Mouse (Mus musculus): ENCODE results near the gene Ablim1. TPM values are rescaled to one million over a fixed set of nuclear protein-coding genes. Genes with fewer than 3 reads are reported as not detected.

Gene Ablim1
- polyA plus RNA-seq, 1 experiment from 2014 or later: 116 TPM

DNA sequence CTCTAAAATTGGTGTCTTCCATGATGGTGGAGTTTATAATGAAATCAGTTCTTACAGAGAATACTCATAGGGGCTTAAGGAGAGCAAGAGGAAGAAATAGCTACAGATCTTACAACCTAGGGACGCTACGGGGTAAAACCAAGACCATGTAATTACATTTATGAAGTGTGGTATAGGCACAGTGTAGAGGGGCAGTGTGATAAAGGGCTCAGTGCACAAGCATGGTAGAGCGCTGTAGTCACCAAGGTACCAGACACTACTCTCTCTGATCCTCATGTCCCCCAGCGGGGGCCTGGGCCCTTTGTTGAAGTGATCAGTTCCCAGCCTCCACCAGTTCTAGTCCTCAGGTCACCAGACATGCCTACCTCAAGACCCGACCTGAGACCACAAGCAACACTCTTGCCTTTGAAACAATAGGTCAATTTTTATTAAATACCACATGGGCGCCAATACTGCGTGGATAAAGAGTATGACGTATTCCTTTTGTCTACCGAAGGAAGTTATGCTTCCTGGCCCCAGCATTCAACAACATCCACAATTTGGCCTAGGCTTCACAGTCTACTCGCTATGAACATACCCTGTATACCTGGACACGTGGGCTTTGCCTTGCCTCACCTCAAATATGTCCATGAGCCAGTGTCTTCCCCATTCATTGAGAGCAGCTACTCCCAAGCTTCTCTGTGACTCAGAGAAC lies 213.8 kb downstream of the Ablim1 start:
- ATAC-seq (ENCODE audit: insufficient number of reproducible peaks, low FRiP score, low TSS enrichment, low read depth): no peak

DNA sequence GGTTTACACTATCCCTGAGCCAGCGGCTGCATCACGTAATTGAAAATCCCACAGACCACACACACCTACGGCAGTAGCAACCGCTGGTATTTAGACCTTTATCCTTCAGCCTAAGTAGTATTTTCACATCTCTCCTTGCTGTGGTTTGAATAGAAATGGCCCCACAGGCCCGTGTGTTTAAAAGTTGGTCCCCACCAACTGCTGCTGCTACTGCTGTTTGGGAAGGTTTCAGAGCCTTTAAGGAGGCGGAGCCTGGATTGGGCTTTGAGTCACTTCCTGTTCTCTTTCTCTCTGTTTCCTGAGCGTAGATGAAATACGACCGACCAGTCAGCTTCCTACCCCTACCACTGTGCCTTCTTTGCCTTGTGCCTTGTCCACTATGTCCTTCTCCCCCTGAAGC lies 214.7 kb downstream of the Ablim1 start:
- Histone ChIP-seq H3K27ac (no peak overlapping the region), H3K9me3 (no peaks in the 10 kb centered on the region)
- 86% methylated on average over 9 of the region's 9 CpGs for WGBS

More for the DNA sequence above, 213.8 kb downstream of the Ablim1 start:
- Histone ChIP-seq H3K4me1 (peaks cover 42% of the 10 kb centered on the region), H3K36me3 (no peaks in the 10 kb centered on the region), H3K27ac (no peak overlapping the region), H3K4me2 (no peak overlapping the region), H3K9ac (no peak overlapping the region), H3K4me3 (no peak overlapping the region), H3K9me3 (no peaks in the 10 kb centered on the region), H3K27me3 (no peaks in the 10 kb centered on the region)
- 92% methylated on average over 11 of the region's 11 CpGs for WGBS

DNA sequence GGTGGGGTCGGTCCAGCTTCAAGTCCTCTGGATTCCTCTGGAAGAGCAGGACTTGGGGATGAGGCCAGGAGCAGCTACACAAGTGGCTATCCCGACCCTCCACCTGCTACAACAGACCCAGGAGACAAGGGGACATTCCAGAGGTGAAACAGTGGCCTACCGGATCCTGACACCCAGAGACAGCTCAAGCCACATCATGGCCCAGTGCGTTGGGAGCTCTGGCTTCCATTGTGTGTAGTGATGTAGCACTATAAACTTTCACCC lies 215.7 kb downstream of the Ablim1 start:
- H3K27me3 ChIP-seq: no peaks in the 10 kb centered on the region
- no peak overlapping the region for H3K4me3 ChIP-seq
- peaks cover 28% of the 10 kb centered on the region for H3K4me1 ChIP-seq
- peak overlapping the region; percentile 55 for H3K27ac ChIP-seq
- H3K4me2 ChIP-seq: no peak overlapping the region
- 82% methylated on average over 4 of the region's 4 CpGs for WGBS
- H3K9ac ChIP-seq: no peak overlapping the region
- no peaks in the 10 kb centered on the region for H3K36me3 ChIP-seq
- ATAC-seq (ENCODE audit: insufficient number of reproducible peaks, low FRiP score, low TSS enrichment, low read depth): no peak; the same call in 1 of the 2 replicates
- H3K9me3 ChIP-seq: no peaks in the 10 kb centered on the region

More for the DNA sequence above, 214.7 kb downstream of the Ablim1 start:
- Histone ChIP-seq H3K27me3 (no peaks in the 10 kb centered on the region), H3K4me1 (peaks cover 33% of the 10 kb centered on the region), H3K4me3 (no peak overlapping the region), H3K9ac (no peak overlapping the region), H3K36me3 (no peaks in the 10 kb centered on the region), H3K4me2 (no peak overlapping the region)
- no peak for ATAC-seq (ENCODE audit: insufficient number of reproducible peaks, low FRiP score, low TSS enrichment, low read depth)

DNA sequence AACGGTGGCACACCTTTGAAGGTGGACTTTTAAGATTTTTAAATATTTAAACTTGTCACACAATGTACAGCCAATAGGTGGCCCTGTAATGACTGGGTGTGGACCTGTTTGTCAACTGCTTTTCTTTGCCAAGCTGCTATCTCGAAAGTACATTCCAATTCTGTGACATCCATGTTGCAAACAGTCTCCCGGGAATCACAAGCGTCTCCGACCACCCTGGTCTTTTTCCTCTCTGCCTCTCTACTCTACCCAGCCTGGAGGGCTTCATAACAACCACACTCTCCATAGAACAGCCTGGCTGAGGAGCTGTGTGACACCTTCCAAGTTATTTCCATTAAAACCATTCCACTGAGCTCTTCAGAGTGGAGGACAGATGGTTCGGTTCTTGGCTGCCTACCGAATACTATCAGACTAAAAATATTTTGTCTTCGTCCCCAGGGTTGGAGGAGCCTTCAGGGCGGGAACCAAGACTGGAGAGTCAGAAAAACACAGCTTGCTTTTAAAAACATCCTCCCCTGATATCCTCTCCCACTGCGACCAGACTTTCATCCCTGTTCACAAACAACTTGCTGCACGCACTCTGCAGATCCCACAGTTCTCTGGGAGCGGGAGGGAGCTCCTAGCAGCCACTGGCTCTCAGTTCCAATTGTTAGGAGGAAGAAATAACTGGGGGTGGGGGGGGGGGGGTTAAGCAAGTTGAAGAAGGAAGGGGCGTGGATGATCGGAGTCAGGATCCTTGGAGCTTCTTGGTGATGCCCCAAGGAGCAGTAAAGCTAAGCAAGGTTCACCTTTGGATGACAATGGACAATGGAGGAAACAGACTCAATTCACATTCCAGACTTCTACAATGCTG lies 216.3 kb downstream of the Ablim1 start:
- Histone ChIP-seq H3K9ac (no peak overlapping the region), H3K4me3 (no peak overlapping the region), H3K4me1 (peaks cover 22% of the 10 kb centered on the region), H3K36me3 (no peaks in the 10 kb centered on the region), H3K4me2 (no peak overlapping the region), H3K27ac (peak overlapping the region; percentile 55), H3K9me3 (no peaks in the 10 kb centered on the region), H3K27me3 (no peaks in the 10 kb centered on the region)
- 50% methylated on average over 14 of the region's 14 CpGs for WGBS
- 0 out of 2 replicates have a peak, but pooled peaks have one; percentile 24 for ATAC-seq (ENCODE audit: insufficient number of reproducible peaks, low FRiP score, low TSS enrichment, low read depth)

DNA sequence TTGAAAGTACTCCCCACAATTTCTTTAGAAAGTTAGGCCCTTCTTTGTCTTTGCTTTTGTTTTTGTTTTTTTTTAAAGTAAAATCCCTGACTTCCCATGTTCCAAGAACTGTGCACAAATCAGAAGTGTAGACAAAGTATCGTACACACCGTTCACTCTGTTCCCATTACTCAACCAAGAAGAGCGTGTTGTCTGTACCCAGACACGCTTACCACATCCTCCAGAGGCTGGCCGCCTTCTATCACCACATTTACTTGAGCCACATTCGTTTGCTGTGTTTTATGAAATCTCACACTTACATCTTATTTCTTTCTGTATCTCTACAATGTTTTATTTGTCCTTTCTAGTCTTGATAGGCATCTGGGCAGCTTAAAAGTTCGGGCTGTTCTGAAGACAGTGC lies 219.4 kb downstream of the Ablim1 start:
- Histone ChIP-seq H3K27ac (no peak overlapping the region), H3K4me2 (no peak overlapping the region), H3K36me3 (no peaks in the 10 kb centered on the region), H3K9ac (no peak overlapping the region), H3K9me3 (no peaks in the 10 kb centered on the region), H3K4me1 (peaks cover 15% of the 10 kb centered on the region), H3K27me3 (no peaks in the 10 kb centered on the region), H3K4me3 (no peak overlapping the region)
- no peak for ATAC-seq (ENCODE audit: insufficient number of reproducible peaks, low FRiP score, low TSS enrichment, low read depth)
- 90% methylated on average over 7 of the region's 7 CpGs for WGBS

DNA sequence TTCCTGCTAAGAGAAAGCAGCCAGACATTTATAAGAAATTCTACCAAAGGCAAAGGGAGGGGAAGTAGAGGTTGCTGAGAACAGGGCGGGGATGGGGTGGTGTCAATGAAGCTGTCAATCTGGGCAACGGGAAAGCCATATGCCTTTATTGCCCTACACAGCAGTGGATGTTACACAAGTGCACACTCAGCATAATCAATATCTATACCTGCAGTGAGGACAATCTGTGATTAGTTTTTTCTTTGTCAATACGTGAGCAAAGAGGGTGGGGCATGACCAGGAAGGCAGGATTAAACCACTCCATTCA lies 221.1 kb downstream of the Ablim1 start:
- H3K36me3 ChIP-seq: no peaks in the 10 kb centered on the region
- H3K27me3 ChIP-seq: no peaks in the 10 kb centered on the region
- ATAC-seq (ENCODE audit: insufficient number of reproducible peaks, low FRiP score, low TSS enrichment, low read depth): no peak
- 71% methylated on average over 3 of the region's 3 CpGs for WGBS
- no peak overlapping the region for H3K4me3 ChIP-seq
- peaks cover 5% of the 10 kb centered on the region for H3K4me1 ChIP-seq
- no peak overlapping the region for H3K4me2 ChIP-seq
- no peak overlapping the region for H3K27ac ChIP-seq
- no peaks in the 10 kb centered on the region for H3K9me3 ChIP-seq
- no peak overlapping the region for H3K9ac ChIP-seq

DNA sequence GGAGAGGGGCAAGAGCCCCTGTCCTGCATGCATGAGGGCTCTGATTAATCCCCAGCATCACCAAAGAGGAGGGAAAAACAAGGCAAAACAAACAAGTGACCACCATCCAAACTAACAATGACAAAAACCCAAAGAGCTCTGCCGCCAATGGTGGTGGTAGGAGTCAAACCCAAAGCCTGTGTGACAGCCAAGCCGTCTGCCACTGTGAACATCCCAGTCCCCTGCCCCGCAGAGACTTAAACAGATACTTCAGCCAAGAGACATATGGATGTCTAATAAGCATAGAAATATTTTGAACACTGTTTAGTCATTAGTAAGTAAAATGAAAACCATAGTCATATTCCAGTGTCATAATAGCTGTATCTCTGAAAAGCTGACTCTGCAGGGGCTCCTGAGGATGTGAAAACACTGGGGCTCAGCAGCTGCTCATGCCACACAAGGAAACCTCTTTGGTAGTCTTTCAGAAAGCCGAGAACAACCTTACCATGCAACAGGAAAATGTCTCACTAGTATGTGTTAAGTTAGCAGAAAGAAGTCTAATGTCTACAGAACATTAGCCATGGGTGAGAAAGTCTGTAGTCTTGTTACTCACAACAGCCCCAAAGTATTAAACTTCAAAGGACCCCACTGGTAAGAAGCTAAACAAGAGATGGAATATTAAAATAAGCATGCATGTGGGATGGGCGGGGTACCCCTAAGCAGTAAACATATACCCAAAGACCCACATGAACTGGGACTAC lies 221.6 kb downstream of the Ablim1 start:
- ATAC-seq (ENCODE audit: insufficient number of reproducible peaks, low FRiP score, low TSS enrichment, low read depth): no peak
- 86% methylated on average over 5 of the region's 5 CpGs for WGBS
- no peak overlapping the region for H3K27ac ChIP-seq

DNA sequence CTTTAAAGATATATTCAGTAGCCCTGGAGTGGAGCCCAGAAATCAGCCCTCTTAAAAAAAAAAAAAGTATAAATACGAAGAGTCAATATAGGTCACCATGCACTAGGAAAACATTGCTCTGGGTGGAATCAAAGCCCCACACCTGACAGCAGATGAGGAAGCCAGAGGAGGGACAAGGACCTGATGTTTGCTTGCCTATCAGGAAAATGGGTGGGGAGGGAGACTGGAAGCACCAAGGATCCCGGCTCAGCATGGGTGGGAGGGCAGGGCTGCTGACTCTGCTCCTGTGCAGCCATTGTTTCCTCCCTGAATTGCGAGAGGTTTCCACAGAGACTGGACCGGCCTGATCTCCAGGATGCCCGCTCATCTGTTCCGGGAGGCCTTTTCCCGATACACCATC lies 223.4 kb downstream of the Ablim1 start:
- WGBS: 88% methylated on average over 7 of the region's 7 CpGs
- H3K4me2 ChIP-seq: no peak overlapping the region
- H3K4me3 ChIP-seq: no peak overlapping the region
- H3K36me3 ChIP-seq: 0 out of 2 replicates have a peak, but pooled peaks cover under 1% of the 10 kb centered on the region
- no peaks in the 10 kb centered on the region for H3K9me3 ChIP-seq
- ATAC-seq (ENCODE audit: insufficient number of reproducible peaks, low FRiP score, low TSS enrichment, low read depth): no peak
- H3K27me3 ChIP-seq: no peaks in the 10 kb centered on the region
- H3K27ac ChIP-seq: no peak overlapping the region
- H3K9ac ChIP-seq: no peak overlapping the region
- H3K4me1 ChIP-seq: no peaks in the 10 kb centered on the region

More for the DNA sequence above, 221.6 kb downstream of the Ablim1 start:
- Histone ChIP-seq H3K4me2 (no peak overlapping the region), H3K36me3 (no peaks in the 10 kb centered on the region), H3K4me3 (no peak overlapping the region), H3K9ac (no peak overlapping the region), H3K9me3 (no peaks in the 10 kb centered on the region), H3K4me1 (no peaks in the 10 kb centered on the region; the same call in 1 of the 2 replicates), H3K27me3 (no peaks in the 10 kb centered on the region)

DNA sequence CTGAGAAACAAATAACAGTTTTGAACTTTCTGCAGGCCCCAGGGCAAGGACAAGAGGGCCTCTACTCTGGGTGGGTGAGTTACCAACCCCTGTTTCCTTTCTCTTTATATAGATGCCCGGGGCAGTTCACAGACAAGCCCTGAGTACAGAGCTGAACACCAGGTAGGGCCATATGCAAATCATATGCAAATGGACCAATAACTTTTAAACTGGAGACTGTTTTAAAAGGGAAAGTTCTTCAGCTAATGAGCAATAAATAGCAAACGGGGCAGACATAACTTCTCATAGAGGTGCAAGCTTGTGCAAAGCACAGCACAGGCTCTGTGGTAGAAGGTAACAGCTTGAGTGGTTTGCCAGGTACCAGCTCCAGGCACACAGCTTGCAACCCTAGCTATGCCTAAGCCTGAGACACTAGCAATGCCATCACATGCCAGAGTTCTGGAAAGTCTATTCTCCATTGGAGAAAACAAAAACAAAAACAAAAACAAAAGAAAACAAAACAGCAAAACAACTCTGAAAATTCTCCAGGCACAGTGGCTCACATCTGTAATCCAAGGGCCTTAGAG lies 225.8 kb downstream of the Ablim1 start:
- H3K4me3 ChIP-seq: no peak overlapping the region
- 0 out of 2 replicates have a peak, but pooled peaks cover 4% of the 10 kb centered on the region for H3K36me3 ChIP-seq
- no peak overlapping the region for H3K9ac ChIP-seq
- no peak for ATAC-seq (ENCODE audit: insufficient number of reproducible peaks, low FRiP score, low TSS enrichment, low read depth)
- H3K9me3 ChIP-seq: no peaks in the 10 kb centered on the region
- WGBS: 45% methylated on average over 2 of the region's 2 CpGs
- H3K4me2 ChIP-seq: no peak overlapping the region
- H3K4me1 ChIP-seq: no peaks in the 10 kb centered on the region
- no peak overlapping the region for H3K27ac ChIP-seq
- H3K27me3 ChIP-seq: no peaks in the 10 kb centered on the region

DNA sequence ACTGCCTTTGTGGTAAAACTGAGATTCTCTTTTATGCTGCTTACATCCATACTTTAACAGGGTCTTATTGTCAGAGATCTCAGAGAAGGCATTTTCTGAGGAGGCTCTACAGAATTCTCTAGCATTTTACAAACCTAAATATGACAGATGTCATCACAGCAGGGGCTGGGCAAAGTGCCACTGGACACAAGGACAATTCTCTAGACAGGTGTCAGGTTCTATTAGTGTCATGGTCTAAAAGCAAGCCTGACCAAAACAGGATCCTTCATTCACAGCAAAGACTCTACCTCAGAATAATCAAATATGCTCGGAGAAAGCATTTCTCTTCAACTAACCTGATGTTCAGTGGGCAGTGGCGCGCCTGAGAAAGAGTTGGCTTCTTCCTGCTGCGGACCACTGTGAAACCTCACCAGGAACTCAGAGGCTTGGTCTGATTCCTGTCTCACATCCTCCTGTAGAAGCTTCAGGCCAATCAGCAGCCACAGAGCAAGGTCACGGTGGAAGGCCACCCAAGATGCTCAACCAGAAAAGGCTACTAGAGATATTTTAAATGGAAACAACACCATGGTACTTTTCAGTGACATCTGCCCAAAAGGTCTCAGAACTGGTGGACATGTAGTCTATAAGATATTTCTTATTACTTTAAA lies 230.1 kb downstream of the Ablim1 start:
- Histone ChIP-seq H3K36me3 (0 out of 2 replicates have a peak, but pooled peaks cover 4% of the 10 kb centered on the region), H3K27me3 (no peaks in the 10 kb centered on the region), H3K9me3 (no peaks in the 10 kb centered on the region), H3K4me2 (no peak overlapping the region), H3K27ac (no peak overlapping the region), H3K9ac (no peak overlapping the region), H3K4me3 (no peak overlapping the region), H3K4me1 (peaks cover 13% of the 10 kb centered on the region; the same call in 1 of the 2 replicates)
- 85% methylated on average over 5 of the region's 5 CpGs for WGBS
- no peak for ATAC-seq (ENCODE audit: insufficient number of reproducible peaks, low FRiP score, low TSS enrichment, low read depth)

DNA sequence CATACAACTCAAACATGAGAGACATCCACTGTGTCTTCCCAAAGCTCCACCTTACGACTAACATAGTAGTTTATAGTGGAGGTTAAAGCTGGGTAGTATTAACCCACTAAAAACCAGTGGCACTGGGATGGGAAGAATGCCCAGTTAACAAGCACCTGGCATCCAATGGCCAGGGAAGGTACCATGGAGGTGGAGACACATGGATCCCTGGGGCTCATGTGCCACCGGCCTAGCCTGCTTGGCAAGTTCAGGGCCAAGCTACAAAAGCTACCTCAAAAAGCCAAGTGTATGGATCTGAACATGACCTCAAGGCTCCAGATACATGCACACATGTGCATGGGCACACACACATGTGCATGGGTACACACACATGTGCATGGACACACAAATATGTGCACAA lies 230.8 kb downstream of the Ablim1 start:
- no peak overlapping the region for H3K4me2 ChIP-seq
- H3K36me3 ChIP-seq: 0 out of 2 replicates have a peak, but pooled peaks cover 4% of the 10 kb centered on the region
- peaks cover 18% of the 10 kb centered on the region for H3K4me1 ChIP-seq
- ATAC-seq (ENCODE audit: insufficient number of reproducible peaks, low FRiP score, low TSS enrichment, low read depth): no peak
- H3K27ac ChIP-seq: no peak overlapping the region
- no peaks in the 10 kb centered on the region for H3K27me3 ChIP-seq
- no peak overlapping the region for H3K9ac ChIP-seq
- no peaks in the 10 kb centered on the region for H3K9me3 ChIP-seq
- H3K4me3 ChIP-seq: no peak overlapping the region
- WGBS: 90% methylated on average over 2 of the region's 2 CpGs
